Mouse (Mus musculus): ENCODE results near the gene Mta2.

The Mta2 gene

DNA sequence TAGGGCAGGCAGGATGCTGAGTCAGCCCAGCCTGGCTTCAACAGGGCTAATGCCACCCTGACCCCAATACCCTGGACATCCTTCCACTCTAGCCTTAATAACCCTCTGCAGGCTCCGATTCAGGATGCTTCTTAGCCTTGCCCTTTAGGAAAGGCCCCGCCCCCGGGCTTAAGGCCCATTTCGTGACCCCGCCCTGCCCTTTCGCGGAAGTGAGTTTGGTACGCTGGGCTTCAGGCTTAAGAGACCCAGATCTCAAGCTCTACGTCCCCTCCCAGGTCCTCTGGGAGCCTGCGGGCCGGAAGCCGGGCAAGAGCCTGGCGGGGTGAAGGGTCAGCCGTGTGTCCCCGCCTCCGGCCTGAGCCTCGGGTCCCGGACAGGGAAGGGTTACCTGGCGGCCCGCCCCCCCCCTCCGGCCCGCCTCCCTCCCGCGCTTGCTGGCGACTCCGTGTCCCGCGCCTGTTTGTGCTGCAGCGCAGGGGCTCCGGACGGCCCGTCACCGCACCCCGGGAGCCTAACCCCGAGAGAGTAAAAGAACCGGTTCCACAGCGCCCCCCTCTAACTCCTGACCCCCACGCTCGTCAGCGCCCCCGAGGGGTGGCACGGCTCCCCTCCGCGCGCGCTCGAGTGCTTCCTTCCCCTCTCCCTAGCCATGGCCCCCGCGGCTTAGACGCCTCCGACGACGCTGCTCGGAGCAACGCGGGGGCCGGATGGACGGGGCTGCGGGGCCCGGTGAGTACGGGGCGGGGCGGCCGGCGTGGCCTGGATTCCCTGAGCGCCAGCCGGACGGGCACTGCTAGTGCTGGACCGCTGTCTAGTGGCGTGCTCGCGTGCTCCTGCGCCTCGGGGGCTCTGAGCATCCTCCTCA is 12.2 kb upstream of the Mta2 start, which contains the start of the genes Rom1 and Eml3:
Gene Rom1 (minus strand): TSS at position 133 of the 865 bp plus-strand sequence.
Gene Eml3 (plus strand): TSS at position 329 of the 865 bp plus-strand sequence.
- DNase-seq (ENCODE audit: low read depth, low spot score), result no peak

- no peak for DNase-seq (ENCODE audit: low read depth, low spot score)
These were observed 11.6 kb upstream of the Mta2 start for GRCm38 (mm10) chr19:8930117-8930516.

- DNase-seq (ENCODE audit: low read depth, low spot score), result no peak
These were observed 10.9 kb upstream of the Mta2 start for GRCm38 (mm10) chr19:8930771-8931170.

- DNase-seq (ENCODE audit: low read depth, low spot score), result no peak
These were observed 4.9 kb upstream of the Mta2 start for GRCm38 (mm10) chr19:8936736-8937135.

DNA sequence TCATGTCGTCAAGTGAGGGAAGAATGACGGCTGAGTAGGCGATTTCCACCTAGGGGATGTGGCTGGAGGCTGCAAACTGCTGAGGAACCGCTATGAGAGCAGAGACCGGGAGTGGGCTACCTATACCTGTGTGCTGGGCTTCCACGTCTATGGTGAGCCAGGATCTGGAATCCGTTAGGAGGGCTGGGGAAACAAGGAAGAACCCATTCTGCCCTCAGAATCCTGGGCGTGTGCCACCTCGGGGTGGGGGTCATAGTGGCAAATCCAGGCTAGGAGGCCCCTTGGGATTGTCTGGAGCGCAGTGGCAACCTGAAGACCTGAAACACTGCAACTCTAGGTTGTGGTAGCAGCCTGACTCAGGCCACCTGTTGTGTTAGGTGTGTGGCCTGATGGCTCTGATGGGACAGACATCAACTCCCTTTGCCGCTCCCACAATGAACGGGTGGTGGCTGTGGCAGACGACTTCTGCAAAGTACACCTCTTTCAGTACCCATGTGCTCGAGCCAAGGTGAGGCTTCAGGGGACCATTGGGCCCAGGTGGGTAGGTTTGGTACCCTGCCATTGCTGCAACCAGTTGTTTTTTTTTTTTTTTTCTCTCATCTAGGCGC is 1.0 kb upstream of the Mta2 start:
- no peak for DNase-seq (ENCODE audit: low read depth, low spot score)

DNA sequence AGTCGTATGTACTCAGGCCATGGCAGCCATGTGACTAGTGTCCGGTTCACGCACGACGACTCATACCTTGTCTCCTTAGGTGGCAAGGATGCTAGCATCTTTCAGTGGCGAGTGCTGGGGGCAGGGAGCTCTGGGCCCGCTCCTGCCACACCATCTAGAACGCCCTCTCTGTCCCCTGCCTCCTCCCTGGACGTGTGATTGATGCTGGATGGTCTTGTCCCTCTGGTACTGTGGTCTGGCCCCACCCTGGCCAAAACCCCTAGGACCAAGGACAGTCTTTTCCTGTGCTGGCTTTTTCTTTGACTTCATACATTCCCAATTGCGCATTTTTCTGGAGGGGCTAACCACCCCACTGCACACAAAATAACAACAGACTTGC is 550 bp upstream of the Mta2 start:
- DNase-seq (ENCODE audit: low read depth, low spot score), result no peak

DNA sequence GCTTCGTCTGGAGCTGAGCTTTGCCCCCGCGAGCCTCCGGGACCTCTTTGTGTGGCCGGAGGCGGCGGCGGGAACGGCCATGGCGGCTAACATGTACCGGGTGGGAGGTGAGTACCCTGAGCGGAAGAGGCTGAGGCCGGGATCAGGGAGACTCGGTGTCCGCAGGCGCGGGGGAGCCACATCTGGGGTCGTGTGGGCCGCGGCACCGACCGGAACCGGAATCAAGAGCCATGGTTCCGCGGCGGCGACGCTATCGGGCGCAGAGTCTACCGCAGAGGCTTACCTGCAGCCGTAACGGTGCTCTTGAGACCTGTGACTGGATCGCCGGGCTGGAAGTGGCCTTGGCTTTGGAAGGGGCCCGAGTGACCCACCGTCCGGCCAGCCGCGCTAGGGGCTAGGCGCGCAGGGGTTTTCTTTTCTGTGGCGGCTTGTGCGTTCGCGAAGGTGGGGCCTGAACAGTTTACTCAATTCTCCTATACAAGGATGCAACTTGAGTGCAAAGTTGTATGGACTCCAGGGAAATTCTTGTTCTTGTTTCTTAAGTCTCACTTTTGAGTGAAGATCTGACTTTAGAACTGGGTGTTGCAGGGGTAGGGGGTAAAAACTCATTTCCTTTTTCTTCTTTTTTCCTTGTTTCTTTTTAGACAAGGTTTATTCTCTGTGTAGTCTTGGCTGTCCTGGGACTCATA is 745 bp downstream of the Mta2 start:
- no peak for DNase-seq (ENCODE audit: low read depth, low spot score)

GRCm38 (mm10) chr19:8943047-8943446 is 1.4 kb downstream of the Mta2 start:
- DNase-seq (ENCODE audit: low read depth, low spot score), result no peak

DNA sequence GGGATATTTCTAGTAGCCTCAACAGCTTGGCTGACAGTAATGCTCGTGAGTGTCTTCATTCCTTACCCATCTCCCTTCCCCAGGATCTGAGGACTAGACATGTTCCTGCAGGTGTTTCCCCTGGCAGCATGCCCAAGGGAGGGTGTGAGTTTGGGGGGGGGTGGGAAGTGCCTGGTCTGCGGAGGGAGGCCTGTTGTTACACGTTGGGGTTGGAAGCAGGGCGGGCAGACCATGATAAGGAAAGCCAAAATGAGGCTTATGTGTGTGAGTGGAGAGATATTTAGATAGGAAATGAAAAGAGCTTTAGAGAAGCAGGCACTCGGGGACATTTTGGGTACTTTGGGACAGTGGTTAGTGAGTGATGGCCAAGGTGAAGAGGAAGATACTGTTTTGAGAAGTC is 2.4 kb downstream of the Mta2 start:
- no peak for DNase-seq (ENCODE audit: low read depth, low spot score)

GRCm38 (mm10) chr19:8944750-8945149 is 3.1 kb downstream of the Mta2 start:
- DNase-seq (ENCODE audit: low read depth, low spot score), result no peak

- DNase-seq (ENCODE audit: low read depth, low spot score), result no peak
These were observed 3.6 kb downstream of the Mta2 start for GRCm38 (mm10) chr19:8945251-8945650.

- no peak for DNase-seq (ENCODE audit: low read depth, low spot score)
These were observed 5.3 kb downstream of the Mta2 start for GRCm38 (mm10) chr19:8946929-8947328.

DNA sequence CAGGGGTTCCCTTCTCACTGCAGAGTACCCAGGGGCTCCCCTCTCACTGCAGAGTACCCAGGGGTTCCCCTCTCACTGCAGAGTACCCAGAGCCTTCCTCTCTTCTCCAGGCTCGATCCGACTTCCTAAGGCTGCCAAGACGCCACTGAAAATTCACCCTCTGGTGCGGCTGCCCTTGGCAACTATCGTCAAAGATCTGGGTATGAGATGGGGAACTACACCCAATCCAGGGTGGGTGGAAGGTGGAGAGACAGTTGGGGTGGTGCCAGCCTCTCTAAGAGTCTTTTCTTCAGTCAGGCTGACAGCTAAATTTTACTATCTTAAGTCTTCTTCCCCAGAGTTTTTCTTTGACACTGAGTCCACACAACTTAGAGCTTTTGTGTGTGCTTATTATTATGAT is 8.5 kb downstream of the Mta2 start:
- DNase-seq (ENCODE audit: low read depth, low spot score), result no peak

DNA sequence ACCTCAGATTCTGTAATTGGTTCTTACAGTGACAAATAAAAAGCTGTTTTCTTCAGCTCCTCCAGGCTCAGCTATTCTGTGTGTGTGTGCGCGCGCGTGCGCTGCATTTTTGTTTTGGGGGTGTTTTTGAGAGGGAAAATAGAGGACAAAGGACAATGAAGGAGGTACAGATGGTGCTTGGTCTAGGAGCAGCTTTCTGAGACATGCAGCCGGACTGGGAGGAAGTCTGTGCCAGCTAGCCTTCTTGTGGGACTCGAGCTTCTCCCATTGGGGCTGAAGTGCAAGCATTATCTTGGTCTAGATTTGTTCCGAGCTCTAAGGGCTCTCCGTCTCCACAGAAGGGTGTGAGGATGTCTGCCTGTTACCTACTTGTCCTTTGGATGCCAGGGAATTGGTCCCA is 10.6 kb downstream of the Mta2 start:
- DNase-seq (ENCODE audit: low read depth, low spot score), result no peak

DNA sequence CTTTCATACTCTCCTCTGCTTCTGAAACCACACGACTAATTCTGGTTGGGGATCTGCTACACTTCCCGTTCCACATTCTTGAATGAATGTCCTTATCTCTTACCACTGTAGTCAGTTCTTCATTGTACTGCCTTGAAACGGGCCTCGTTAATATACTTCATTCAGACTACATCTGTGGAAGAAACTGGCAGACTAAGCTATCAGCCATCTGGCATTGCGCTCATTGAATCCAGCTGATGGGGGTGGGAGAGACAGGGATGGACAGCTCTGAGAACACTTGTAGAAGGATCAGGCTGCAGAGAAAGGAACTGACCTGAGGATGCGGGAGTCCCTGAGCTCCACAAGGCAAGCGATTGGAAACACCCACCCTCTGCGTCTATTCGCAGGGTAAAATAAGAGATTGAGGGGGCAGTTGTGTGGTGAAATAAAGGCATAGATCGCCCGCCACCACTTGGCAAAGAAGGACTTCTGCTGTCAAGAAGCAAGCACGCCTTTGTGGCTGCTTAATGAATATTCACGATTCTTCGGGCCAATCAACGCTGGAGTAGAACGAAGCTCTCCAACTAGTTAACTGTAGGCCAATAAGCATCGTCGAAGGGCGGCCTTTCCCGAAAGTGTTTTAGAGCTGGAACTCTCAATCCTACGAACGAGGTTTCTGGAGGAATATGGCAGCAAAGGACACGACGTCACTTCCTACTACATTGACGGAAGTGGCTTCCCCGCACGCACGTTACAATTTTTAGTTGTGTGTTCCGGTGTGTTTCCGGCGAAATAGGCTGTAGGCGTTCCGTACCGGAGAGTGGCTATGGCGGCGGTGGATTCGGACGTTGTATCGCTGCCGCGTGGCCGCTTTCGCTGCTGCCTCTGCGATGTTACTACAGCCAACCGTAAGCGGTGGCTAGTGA is 11.7 kb downstream of the Mta2 start, which contains the start of gene Tut1:
Gene Tut1 (plus strand): TSS at position 713 of the 905 bp plus-strand sequence.
- DNase-seq (ENCODE audit: low read depth, low spot score), result peak; percentile 97

DNA sequence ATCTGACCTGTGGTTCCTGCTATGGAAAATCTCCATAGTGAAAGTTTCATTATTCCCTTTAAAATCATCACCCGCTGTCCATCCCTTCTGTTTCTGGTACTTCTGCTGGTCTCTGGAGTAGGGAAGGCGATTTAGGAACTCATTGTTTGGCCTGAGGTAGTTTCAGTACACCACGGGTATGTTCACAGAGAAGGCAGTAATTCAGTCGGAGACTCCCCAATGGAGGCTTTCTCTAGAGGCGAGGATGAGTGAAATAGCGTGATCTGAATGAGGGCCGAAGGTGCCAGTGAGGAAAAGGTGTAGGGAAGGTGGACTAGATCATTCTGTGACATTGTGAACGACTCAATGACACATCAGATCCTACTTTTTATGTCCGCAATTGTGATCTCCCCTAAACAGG is 12.5 kb downstream of the Mta2 start:
- no peak for DNase-seq (ENCODE audit: low read depth, low spot score)

DNA sequence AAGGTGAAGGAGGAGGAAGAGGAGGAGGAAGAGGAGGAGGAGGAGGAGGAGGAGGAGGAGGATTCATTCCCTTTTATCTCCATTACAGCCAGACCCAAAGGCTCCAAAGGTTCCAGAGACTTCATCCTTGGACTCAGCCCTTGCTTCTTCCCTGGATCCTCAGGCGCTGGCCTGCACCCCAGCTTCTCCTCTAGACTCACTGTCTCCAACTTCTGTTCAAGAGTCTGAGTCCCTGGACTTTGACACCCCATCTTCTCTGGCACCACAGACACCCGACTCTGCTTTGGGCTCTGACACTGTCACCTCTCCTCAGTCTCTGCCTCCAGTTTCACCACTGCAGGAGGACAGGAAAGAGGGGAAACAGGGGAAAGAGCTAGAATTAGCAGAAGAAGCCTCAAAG is 20.6 kb downstream of the Mta2 start:
- no peak for DNase-seq (ENCODE audit: low read depth, low spot score)

- DNase-seq (ENCODE audit: low read depth, low spot score), result no peak
These were observed 23.4 kb downstream of the Mta2 start for GRCm38 (mm10) chr19:8965075-8965474.

DNA sequence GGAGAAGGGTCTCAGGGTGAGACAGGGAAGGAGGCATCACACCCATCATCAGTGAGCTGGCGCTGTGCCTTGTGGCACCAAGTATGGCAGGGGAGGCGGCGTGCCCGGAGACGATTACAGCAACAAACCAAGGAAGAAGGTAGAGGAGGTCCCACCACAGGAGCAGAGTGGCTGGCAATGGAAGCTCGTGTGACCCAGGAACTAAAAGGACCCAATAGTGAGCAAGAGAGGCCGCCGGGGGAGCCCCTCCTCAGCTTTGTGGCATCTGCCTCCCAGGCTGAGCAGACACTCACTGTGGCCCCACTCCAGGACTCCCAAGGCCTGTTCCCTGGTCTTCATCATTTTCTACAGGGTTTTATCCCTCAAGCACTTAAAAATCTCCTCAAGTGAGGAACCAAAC is 24.1 kb downstream of the Mta2 start:
- no peak for DNase-seq (ENCODE audit: low read depth, low spot score)

DNA sequence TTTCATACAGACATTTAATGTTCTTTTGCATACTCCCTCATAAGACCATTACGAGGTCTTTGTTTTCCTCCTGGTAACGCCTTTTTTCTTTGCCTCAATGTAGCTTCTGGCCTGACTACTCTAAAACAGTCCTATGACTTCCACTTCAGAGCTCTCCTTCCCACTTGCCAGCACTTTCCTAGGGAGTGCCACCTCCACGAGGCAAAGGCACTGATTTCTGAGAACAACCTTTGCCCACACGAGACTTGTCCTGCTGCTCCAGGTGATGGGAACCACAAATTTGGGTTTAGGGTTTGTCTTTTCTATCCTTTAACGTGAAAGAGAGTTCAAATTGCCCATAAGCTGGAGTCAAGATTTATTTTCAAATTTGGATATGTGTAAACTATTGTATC is 24.5 kb downstream of the Mta2 start:
- no peak for DNase-seq (ENCODE audit: low read depth, low spot score)

- DNase-seq (ENCODE audit: low read depth, low spot score), result peak; percentile 99
These were observed 25.1 kb downstream of the Mta2 start, which contains the start of gene Eef1g for GRCm38 (mm10) chr19:8966590-8967372. Gene Eef1g (plus strand): TSS chr19:8967041.

Data from brain, embryonic 18.5 days (tissue).